Mouse (Mus musculus): Measurements from ENCODE around the gene Pde2a. TPM values are rescaled to one million over a fixed set of nuclear protein-coding genes. Genes with fewer than 3 reads are reported as not detected.

Gene Pde2a
- polyA plus RNA-seq, 1 experiment from 2014 or later = 12.7 TPM

GRCm38 (mm10) chr7:101382378-101382777, 39.1 kb upstream of the Pde2a start:
- Histone ChIP-seq H3K4me2 (ENCODE audit: low read depth, low read length) (no peak overlapping the region), H3K4me1 (ENCODE audit: control insufficient read depth, insufficient read depth, low read length) (peaks cover 37% of the 10 kb centered on the region), H3K9ac (ENCODE audit: low read length) (no peak overlapping the region), H3K4me3 (ENCODE audit: low read length) (no peak overlapping the region), H3K27ac (ENCODE audit: low read length) (no peak overlapping the region), H3K27me3 (ENCODE audit: control insufficient read depth, insufficient read depth, low read length) (no peaks in the 10 kb centered on the region), H3K9me3 (replicated peaks; ENCODE audit: control insufficient read depth, low read length) (no peaks in the 10 kb centered on the region), H3K36me3 (ENCODE audit: control insufficient read depth, insufficient read depth) (no peaks in the 10 kb centered on the region)
- 70% methylated on average over 8 of the region's 8 CpGs for WGBS
- no peak for ATAC-seq (replicated peaks; ENCODE audit: extremely low read depth, insufficient read depth, low FRiP score)

GRCm38 (mm10) chr7:101383756-101384155, 37.7 kb upstream of the Pde2a start:
- 75% methylated on average over 3 of the region's 3 CpGs for WGBS
- ATAC-seq (replicated peaks; ENCODE audit: extremely low read depth, insufficient read depth, low FRiP score) = no peak
- no peak overlapping the region for H3K9ac ChIP-seq (ENCODE audit: low read length)
- H3K9me3 ChIP-seq (replicated peaks; ENCODE audit: control insufficient read depth, low read length) = no peaks in the 10 kb centered on the region
- no peak overlapping the region for H3K4me3 ChIP-seq (ENCODE audit: low read length)
- no peak overlapping the region for H3K27ac ChIP-seq (ENCODE audit: low read length)
- H3K36me3 ChIP-seq (ENCODE audit: control insufficient read depth, insufficient read depth) = peaks cover 5% of the 10 kb centered on the region
- H3K27me3 ChIP-seq (ENCODE audit: control insufficient read depth, insufficient read depth, low read length) = no peaks in the 10 kb centered on the region
- H3K4me2 ChIP-seq (ENCODE audit: low read depth, low read length) = no peak overlapping the region
- H3K4me1 ChIP-seq (ENCODE audit: control insufficient read depth, insufficient read depth, low read length) = peaks cover 28% of the 10 kb centered on the region

- H3K4me1 ChIP-seq (ENCODE audit: control insufficient read depth, insufficient read depth, low read length) = peaks cover 18% of the 10 kb centered on the region; the same call in 1 of the 2 replicates
- WGBS = 57% methylated on average over 10 of the region's 10 CpGs
- no peaks in the 10 kb centered on the region for H3K9me3 ChIP-seq (replicated peaks; ENCODE audit: control insufficient read depth, low read length)
- peak overlapping the region; percentile 58; the same call in 1 of the 2 replicates for H3K27ac ChIP-seq (ENCODE audit: low read length)
- H3K36me3 ChIP-seq (ENCODE audit: control insufficient read depth, insufficient read depth) = peaks cover 5% of the 10 kb centered on the region
- H3K4me2 ChIP-seq (ENCODE audit: low read depth, low read length) = 0 out of 2 replicates have a peak overlapping the region, but pooled peaks have one; percentile 13
- ATAC-seq (replicated peaks; ENCODE audit: extremely low read depth, insufficient read depth, low FRiP score) = no peak
- H3K9ac ChIP-seq (ENCODE audit: low read length) = no peak overlapping the region
- H3K27me3 ChIP-seq (ENCODE audit: control insufficient read depth, insufficient read depth, low read length) = no peaks in the 10 kb centered on the region
- H3K4me3 ChIP-seq (ENCODE audit: low read length) = no peak overlapping the region
These were observed 36.6 kb upstream of the Pde2a start for GRCm38 (mm10) chr7:101384931-101385330.

GRCm38 (mm10) chr7:101385331-101385733, 36.2 kb upstream of the Pde2a start:
- H3K4me2 ChIP-seq (ENCODE audit: low read depth, low read length) = peak overlapping the region; percentile 6; the same call in 1 of the 2 replicates
- no peak overlapping the region; the same call in 1 of the 2 replicates for H3K27ac ChIP-seq (ENCODE audit: low read length)
- no peak; the same call in 1 of the 2 replicates for ATAC-seq (replicated peaks; ENCODE audit: extremely low read depth, insufficient read depth, low FRiP score)
- H3K4me3 ChIP-seq (ENCODE audit: low read length) = no peak overlapping the region
- WGBS = 44% methylated on average over 6 of the region's 6 CpGs
- peaks cover 5% of the 10 kb centered on the region for H3K36me3 ChIP-seq (ENCODE audit: control insufficient read depth, insufficient read depth)
- H3K4me1 ChIP-seq (ENCODE audit: control insufficient read depth, insufficient read depth, low read length) = peaks cover 18% of the 10 kb centered on the region; the same call in 1 of the 2 replicates
- H3K27me3 ChIP-seq (ENCODE audit: control insufficient read depth, insufficient read depth, low read length) = no peaks in the 10 kb centered on the region
- H3K9ac ChIP-seq (ENCODE audit: low read length) = no peak overlapping the region
- H3K9me3 ChIP-seq (replicated peaks; ENCODE audit: control insufficient read depth, low read length) = no peaks in the 10 kb centered on the region

GRCm38 (mm10) chr7:101385866-101386452, 35.5 kb upstream of the Pde2a start:
- no peak overlapping the region for H3K4me3 ChIP-seq (ENCODE audit: low read length)
- H3K9ac ChIP-seq (ENCODE audit: low read length) = no peak overlapping the region
- H3K4me2 ChIP-seq (ENCODE audit: low read depth, low read length) = peak overlapping the region; percentile 6; the same call in 1 of the 2 replicates
- peaks cover 23% of the 10 kb centered on the region for H3K4me1 ChIP-seq (ENCODE audit: control insufficient read depth, insufficient read depth, low read length)
- no peak overlapping the region for H3K27ac ChIP-seq (ENCODE audit: low read length)
- H3K36me3 ChIP-seq (ENCODE audit: control insufficient read depth, insufficient read depth) = peaks cover 5% of the 10 kb centered on the region
- H3K9me3 ChIP-seq (replicated peaks; ENCODE audit: control insufficient read depth, low read length) = no peaks in the 10 kb centered on the region
- no peaks in the 10 kb centered on the region for H3K27me3 ChIP-seq (ENCODE audit: control insufficient read depth, insufficient read depth, low read length)
- WGBS = 57% methylated on average over 8 of the region's 10 CpGs
- ATAC-seq (replicated peaks; ENCODE audit: extremely low read depth, insufficient read depth, low FRiP score) = no peak

- WGBS = 37% methylated on average over 6 of the region's 6 CpGs
- no peak overlapping the region for H3K4me3 ChIP-seq (ENCODE audit: low read length)
These were observed 32.2 kb upstream of the Pde2a start for GRCm38 (mm10) chr7:101389256-101389655.

GRCm38 (mm10) chr7:101391909-101392479, 29.5 kb upstream of the Pde2a start:
- 72% methylated on average over 4 of the region's 4 CpGs for WGBS
- Histone ChIP-seq H3K9me3 (replicated peaks; ENCODE audit: control insufficient read depth, low read length) (no peaks in the 10 kb centered on the region), H3K9ac (ENCODE audit: low read length) (no peak overlapping the region), H3K4me2 (ENCODE audit: low read depth, low read length) (no peak overlapping the region), H3K27me3 (ENCODE audit: control insufficient read depth, insufficient read depth, low read length) (no peaks in the 10 kb centered on the region), H3K27ac (ENCODE audit: low read length) (peak overlapping the region; percentile 92), H3K36me3 (ENCODE audit: control insufficient read depth, insufficient read depth) (peaks cover 12% of the 10 kb centered on the region), H3K4me3 (ENCODE audit: low read length) (no peak overlapping the region), H3K4me1 (ENCODE audit: control insufficient read depth, insufficient read depth, low read length) (peaks cover 37% of the 10 kb centered on the region)
- no peak for ATAC-seq (replicated peaks; ENCODE audit: extremely low read depth, insufficient read depth, low FRiP score)

More at GRCm38 (mm10) chr7:101389256-101389655, 32.2 kb upstream of the Pde2a start:
- Histone ChIP-seq H3K4me2 (ENCODE audit: low read depth, low read length) (no peak overlapping the region), H3K27ac (ENCODE audit: low read length) (no peak overlapping the region), H3K27me3 (ENCODE audit: control insufficient read depth, insufficient read depth, low read length) (no peaks in the 10 kb centered on the region), H3K4me1 (ENCODE audit: control insufficient read depth, insufficient read depth, low read length) (peaks cover 47% of the 10 kb centered on the region), H3K36me3 (ENCODE audit: control insufficient read depth, insufficient read depth) (peaks cover 5% of the 10 kb centered on the region), H3K9me3 (replicated peaks; ENCODE audit: control insufficient read depth, low read length) (no peaks in the 10 kb centered on the region), H3K9ac (ENCODE audit: low read length) (no peak overlapping the region)
- no peak for ATAC-seq (replicated peaks; ENCODE audit: extremely low read depth, insufficient read depth, low FRiP score)

- Histone ChIP-seq H3K9ac (ENCODE audit: low read length) (peak overlapping the region; percentile 10; the same call in 1 of the 2 replicates), H3K4me1 (ENCODE audit: control insufficient read depth, insufficient read depth, low read length) (peaks cover 37% of the 10 kb centered on the region), H3K36me3 (ENCODE audit: control insufficient read depth, insufficient read depth) (peaks cover 16% of the 10 kb centered on the region), H3K27ac (ENCODE audit: low read length) (peak overlapping the region; percentile 92), H3K4me2 (ENCODE audit: low read depth, low read length) (no peak overlapping the region; the same call in 1 of the 2 replicates), H3K4me3 (ENCODE audit: low read length) (no peak overlapping the region), H3K9me3 (replicated peaks; ENCODE audit: control insufficient read depth, low read length) (no peaks in the 10 kb centered on the region), H3K27me3 (ENCODE audit: control insufficient read depth, insufficient read depth, low read length) (no peaks in the 10 kb centered on the region)
- 21% methylated on average over 4 of the region's 4 CpGs for WGBS
- no peak for ATAC-seq (replicated peaks; ENCODE audit: extremely low read depth, insufficient read depth, low FRiP score)
These were observed 28.5 kb upstream of the Pde2a start for GRCm38 (mm10) chr7:101393015-101393414.

Data from heart, embryonic 16.5 days (tissue).